Mouse (Mus musculus) testis, postnatal 14 days (tissue): ENCODE results near the gene Wnt7b.

Source experiments
- DNase-seq: peaks from one replicate; pipeline ENCODE4 v3.0.0; 2021; ENCODE audit warnings: low spot score

The Wnt7b gene

DNA sequence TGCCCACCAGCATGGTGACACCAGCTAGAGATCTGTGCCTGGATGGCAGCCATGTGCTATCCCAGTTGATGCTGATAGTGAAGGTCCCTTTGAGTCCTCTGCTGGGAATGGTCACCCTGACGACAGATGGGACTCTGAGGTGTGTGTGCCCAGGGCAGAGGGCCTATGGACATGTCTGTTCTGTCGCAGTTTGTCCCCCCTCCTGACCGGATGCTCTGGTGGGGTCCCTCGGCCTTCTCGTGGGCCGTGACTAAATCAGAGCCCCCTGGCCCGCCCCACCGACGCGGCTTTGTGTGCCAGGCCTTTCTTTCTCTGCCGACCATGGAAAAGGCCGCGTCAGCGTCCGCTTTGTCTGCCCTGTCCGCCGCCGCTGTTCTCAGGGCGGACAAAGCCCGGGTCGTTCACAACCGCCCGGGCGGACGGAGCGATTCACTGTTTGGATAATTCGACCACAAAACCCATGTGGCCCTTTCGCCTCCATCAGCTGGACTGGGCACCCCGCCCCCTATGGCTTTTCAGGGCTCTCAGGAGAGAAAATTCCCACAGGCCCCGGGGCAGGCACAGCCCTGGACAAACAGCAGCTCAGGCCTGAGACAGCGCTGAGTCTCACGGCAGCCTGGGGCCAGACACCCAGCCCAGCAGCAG lies 74.8 kb downstream of the Wnt7b start:
- no peak for DNase-seq

GRCm38 (mm10) chr15:85506680-85507079 lies 75.6 kb downstream of the Wnt7b start:
- DNase-seq, result no peak

- DNase-seq, result no peak
These were observed 77.0 kb downstream of the Wnt7b start for GRCm38 (mm10) chr15:85505118-85505925.

GRCm38 (mm10) chr15:85503127-85503526 lies 79.1 kb downstream of the Wnt7b start, which contains the start of gene 7530416G11Rik:
Gene 7530416G11Rik, minus strand, starts transcription at chr15:85503227.
- DNase-seq, result no peak

DNA sequence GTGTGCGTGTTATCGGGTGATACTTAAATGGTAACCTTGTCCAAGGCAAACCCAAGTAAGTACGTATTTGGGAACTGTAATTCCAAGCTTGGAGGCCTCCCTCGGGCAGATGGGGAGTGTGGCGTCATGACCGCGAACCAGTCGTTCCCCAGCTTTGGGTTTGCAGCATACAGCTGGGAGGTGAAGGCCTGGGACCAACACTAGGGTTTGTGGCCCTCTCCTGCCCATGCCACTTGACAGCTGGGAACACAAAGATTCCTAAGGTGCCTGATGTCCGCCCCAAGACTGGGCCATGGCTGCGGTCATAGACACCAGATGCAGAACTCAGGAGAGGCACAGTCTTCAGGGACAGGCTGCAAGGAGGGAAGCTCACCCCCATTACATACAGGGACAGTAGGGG lies 82.0 kb downstream of the Wnt7b start:
- DNase-seq, result no peak

DNA sequence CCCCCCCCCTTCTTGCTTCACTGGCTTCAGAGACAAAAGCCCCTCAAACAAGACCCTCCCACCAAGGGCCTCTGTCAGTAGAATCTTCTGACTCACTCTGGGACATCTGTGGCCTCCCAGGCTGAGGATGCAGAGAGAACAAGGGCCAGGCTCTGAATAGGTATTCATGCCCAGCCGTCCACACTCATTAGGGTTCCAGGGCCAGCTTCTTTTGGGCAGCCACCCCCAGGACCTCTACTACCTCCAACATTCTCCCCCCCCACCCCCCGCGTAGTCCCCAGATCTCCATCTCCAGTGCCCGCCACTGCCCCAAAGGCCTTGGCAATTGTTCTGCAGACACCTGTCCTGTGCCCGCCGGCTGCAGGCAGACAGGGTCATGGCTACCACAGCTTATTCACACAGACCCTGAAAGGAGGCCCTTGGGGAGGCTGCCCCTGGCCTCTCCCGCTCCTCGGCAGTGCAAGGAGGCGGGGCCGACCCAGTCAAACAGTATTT lies 84.2 kb downstream of the Wnt7b start:
- DNase-seq, result no peak

- DNase-seq, result no peak
These were observed 84.7 kb downstream of the Wnt7b start for GRCm38 (mm10) chr15:85497548-85497947.

DNA sequence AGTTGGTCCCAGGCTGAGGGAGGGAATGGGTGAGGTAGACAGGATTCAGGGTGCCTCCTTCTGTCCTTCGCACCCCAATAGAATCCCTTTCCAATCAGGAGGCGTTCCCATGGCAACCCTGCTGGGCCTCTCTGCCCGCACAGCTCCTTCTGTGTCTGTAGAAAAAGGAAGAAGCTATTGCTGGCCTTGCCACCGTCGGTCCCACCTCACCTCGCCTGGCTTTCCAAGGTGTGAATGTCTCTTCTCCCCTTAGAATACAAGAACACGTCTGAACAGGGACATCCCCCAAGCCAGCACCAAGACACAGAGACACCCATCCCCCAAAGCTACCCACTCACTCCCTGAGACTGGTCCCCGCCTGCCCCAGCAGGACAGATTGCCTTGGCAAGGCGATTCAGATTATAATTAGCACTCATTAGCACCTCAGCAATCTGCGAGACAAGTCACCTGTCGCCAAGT lies 88.1 kb downstream of the Wnt7b start:
- no peak for DNase-seq

DNA sequence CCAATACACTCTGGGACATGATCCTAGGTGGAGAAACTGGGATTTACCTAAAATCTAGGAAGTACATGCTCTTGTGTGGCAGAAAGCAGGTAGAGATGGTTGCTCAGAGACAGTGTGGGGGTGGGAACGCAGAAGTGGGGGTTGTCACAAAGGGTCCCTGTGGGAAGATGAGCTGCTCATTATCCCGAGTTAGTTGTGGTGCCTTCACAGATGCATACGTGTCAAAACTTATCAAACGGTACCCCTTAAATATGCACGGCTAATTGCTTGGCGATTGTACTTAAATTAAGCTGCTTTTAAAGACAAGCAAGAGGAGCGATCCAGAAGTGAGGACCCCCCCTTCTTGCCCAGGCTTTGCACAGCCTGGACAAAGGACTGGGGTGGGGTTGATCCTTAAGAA lies 92.5 kb downstream of the Wnt7b start:
- DNase-seq, result no peak

- DNase-seq, result no peak
These were observed 93.4 kb downstream of the Wnt7b start for GRCm38 (mm10) chr15:85488900-85489299.
